Mouse (Mus musculus) embryonic fibroblast, embryonic 13.5 days (primary cell): ENCODE data around the gene Rybp. TPM values are rescaled to one million over a fixed set of nuclear protein-coding genes. Genes with fewer than 3 reads are reported as not detected.

Experiments
- H3K27ac ChIP-seq: 2 replicates; pipeline ENCODE4 v1.5.1; 2012; ENCODE audit warnings: low read length, control low read depth, inconsistent platforms; ENCODE audit not compliant: insufficient read depth
- H3K4me1 ChIP-seq: 2 replicates; pipeline ENCODE4 v1.6.1; 2011; ENCODE audit warnings: low read length; ENCODE audit not compliant: control insufficient read depth, insufficient read depth
- H3K4me3 ChIP-seq: 2 replicates; pipeline ENCODE4 v1.5.1; 2011; ENCODE audit warnings: mild to moderate bottlenecking, control low read depth, low read length; ENCODE audit not compliant: insufficient read depth
- CTCF ChIP-seq: IDR thresholded peaks from 2 replicates; pipeline ENCODE4 v1.5.1; 2011; ENCODE audit warnings: mild to moderate bottlenecking, control low read depth, low read length, moderate library complexity, borderline replicate concordance; ENCODE audit not compliant: insufficient read depth
- POLR2A ChIP-seq: IDR thresholded peaks from 2 replicates; pipeline ENCODE4 v1.6.1; 2011; ENCODE audit warnings: low read depth, mild to moderate bottlenecking, control low read depth, low read length, moderate library complexity
- polyA plus RNA-seq: library from polyadenylated mRNA; stranded (reverse); fragments of >200 nt; gene quantifications from 2 replicates; pipeline ENCODE4 v1.2.4, GENCODE M21; 2011; ENCODE audit warnings: low read depth; ENCODE audit not compliant: missing spikeins, insufficient read length

Gene Rybp
- polyA plus RNA-seq, 1 experiment: 51.8 TPM

GRCm38 (mm10) chr6:100212820-100213219 is 74.5 kb downstream of the Rybp start:
- H3K4me3 ChIP-seq: no peak overlapping the region
- no peak overlapping the region for H3K27ac ChIP-seq
- H3K4me1 ChIP-seq: no peaks in the 10 kb centered on the region
- TF ChIP-seq POLR2A (no peak), CTCF (no peak)

- TF ChIP-seq CTCF (no peak), POLR2A (no peak)
- Histone ChIP-seq H3K4me1 (peaks cover 4% of the 10 kb centered on the region), H3K27ac (no peak overlapping the region), H3K4me3 (no peak overlapping the region)
These were observed 75.6 kb downstream of the Rybp start for GRCm38 (mm10) chr6:100211646-100212045.

- peaks cover 8% of the 10 kb centered on the region for H3K4me1 ChIP-seq
- no peak overlapping the region for H3K4me3 ChIP-seq
- TF ChIP-seq POLR2A (no peak), CTCF (no peak)
These were observed 76.8 kb downstream of the Rybp start for GRCm38 (mm10) chr6:100210517-100210916.

DNA sequence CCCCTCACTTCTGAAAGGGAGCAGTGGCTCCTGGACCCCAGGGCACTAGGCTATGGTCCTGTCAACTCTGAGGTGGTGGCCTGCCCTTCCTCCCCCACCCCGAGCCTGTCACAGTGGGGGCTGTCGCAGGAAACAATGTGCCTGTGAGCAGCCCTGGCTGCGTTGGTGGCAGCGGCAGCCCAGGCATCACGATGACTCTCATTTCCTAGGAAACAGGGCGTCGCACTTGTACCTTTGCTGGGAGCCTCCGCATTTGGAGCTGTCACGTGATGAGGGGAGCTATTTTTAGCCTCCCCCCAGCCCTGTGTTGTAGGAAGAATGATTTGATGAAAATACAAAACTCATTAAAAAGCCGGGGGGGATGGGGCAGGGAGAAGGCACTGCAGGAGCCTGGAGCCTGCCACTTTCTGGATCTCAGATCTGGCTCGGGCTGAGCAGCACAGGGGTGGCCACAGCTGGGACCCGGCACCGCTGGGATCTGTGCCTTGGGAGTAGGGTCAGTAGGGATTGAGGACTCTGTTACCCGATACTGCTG is 80.5 kb downstream of the Rybp start:
- TF ChIP-seq CTCF (no peak), POLR2A (no peak)
- Histone ChIP-seq H3K27ac (no peak overlapping the region), H3K4me3 (no peak overlapping the region), H3K4me1 (peaks cover 8% of the 10 kb centered on the region)

More at GRCm38 (mm10) chr6:100210517-100210916, 76.8 kb downstream of the Rybp start:
- no peak overlapping the region for H3K27ac ChIP-seq

- TF ChIP-seq POLR2A (no peak), CTCF (no peak)
- Histone ChIP-seq H3K27ac (no peak overlapping the region), H3K4me1 (peaks cover 8% of the 10 kb centered on the region), H3K4me3 (no peak overlapping the region)
These were observed 81.0 kb downstream of the Rybp start for GRCm38 (mm10) chr6:100206261-100206660.

DNA sequence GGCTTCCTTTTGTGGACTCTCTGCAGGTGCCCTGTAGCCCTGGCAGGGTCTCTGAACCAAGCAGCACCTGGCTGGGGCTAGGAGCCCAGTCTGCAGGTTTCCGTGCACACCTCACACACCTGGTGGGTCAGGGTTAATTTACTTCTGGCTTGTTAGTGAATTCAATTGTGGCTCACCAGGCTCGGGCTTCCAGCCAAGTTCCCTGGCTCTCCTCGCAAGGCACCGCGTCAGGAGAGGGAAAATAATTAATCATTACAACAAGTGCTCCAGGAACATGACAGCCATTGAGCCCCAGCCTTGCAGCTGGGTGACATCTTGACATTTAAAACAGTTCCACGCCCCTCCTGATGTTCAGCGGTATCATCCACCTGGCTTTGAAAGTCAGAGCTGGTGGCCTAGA is 82.8 kb downstream of the Rybp start:
- Histone ChIP-seq H3K4me3 (no peak overlapping the region), H3K4me1 (peaks cover 8% of the 10 kb centered on the region), H3K27ac (no peak overlapping the region)
- TF ChIP-seq POLR2A (no peak), CTCF (no peak)

GRCm38 (mm10) chr6:100203492-100203891 is 83.8 kb downstream of the Rybp start:
- peaks cover 8% of the 10 kb centered on the region for H3K4me1 ChIP-seq
- no peak overlapping the region for H3K4me3 ChIP-seq
- TF ChIP-seq POLR2A (no peak), CTCF (no peak)
- H3K27ac ChIP-seq: no peak overlapping the region

- no peak for TF ChIP-seq CTCF
- TF ChIP-seq POLR2A: no peak
- Histone ChIP-seq H3K4me1 (peaks cover 6% of the 10 kb centered on the region), H3K27ac (no peak overlapping the region), H3K4me3 (no peak overlapping the region)
These were observed 85.2 kb downstream of the Rybp start for GRCm38 (mm10) chr6:100202091-100202490.

DNA sequence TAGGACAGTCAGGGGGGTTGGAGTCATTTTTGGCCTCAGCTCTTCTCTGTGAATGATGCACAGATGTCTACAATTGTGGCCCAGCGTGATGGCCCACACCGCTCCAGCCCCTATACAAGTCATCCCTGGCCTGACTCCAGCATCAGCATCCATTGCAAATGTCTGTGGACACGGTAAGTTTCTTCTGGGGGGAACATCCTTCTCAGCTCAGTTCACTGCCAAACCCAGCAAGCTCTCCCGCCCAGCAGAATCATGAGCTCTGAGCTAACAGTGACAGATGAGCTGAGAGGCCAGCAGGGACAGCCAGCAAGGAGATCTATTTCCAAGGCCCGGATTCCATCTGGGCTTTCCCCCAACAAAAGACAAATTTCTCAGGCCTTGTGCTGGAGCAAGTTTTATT is 90.2 kb downstream of the Rybp start:
- TF ChIP-seq POLR2A (no peak), CTCF (no peak)
- Histone ChIP-seq H3K4me3 (no peak overlapping the region), H3K27ac (no peak overlapping the region), H3K4me1 (peaks cover 13% of the 10 kb centered on the region)

GRCm38 (mm10) chr6:100195870-100196409 is 91.3 kb downstream of the Rybp start:
- TF ChIP-seq POLR2A: no peak
- no peak for TF ChIP-seq CTCF
- Histone ChIP-seq H3K4me3 (no peak overlapping the region), H3K4me1 (peaks cover 13% of the 10 kb centered on the region), H3K27ac (peak overlapping the region; percentile 13; the same call in 1 of the 2 replicates)
